Mouse (Mus musculus) ES-Bruce4 (cell line): ENCODE measurements at regions not wholly inside any gene's neighbourhood (a gene's known extent, or its start where the extent isn't known, plus 50 kb on each side); places are given as distances from the start of the nearest gene placed in this dataset.

ENCODE experiments used
- CTCF ChIP-seq: IDR thresholded peaks from one replicate; pipeline ENCODE4 v1.8.1; 2011; ENCODE audit warnings: low read depth, low read length
- EP300 ChIP-seq: IDR thresholded peaks from 2 replicates; pipeline ENCODE4 v1.6.1; 2011; ENCODE audit warnings: low read depth, low read length; ENCODE audit not compliant: insufficient read depth

GRCm38 (mm10) chr5:54357501-54357900 is 359.2 kb downstream of the Stim2 start:
- no peak for TF ChIP-seq CTCF
- no peak for TF ChIP-seq EP300
